Mouse (Mus musculus) cortical plate, adult 2 months (tissue): ENCODE data around the gene Plekha3.

Experiments
- CTCF ChIP-seq: fragments of 200-500 bp; IDR thresholded peaks from 2 replicates; pipeline ENCODE4 v1.5.1; 2011; ENCODE audit warnings: mild to moderate bottlenecking, control low read depth, low read length; ENCODE audit not compliant: insufficient read depth; ENCODE audit errors: extremely low read depth
- POLR2A ChIP-seq: fragments of 200-500 bp; IDR thresholded peaks from 2 replicates; pipeline ENCODE4 v1.6.1; 2011; ENCODE audit warnings: mild to moderate bottlenecking, low read length, control low read depth; ENCODE audit not compliant: insufficient read depth; ENCODE audit errors: extremely low read depth

GRCm38 (mm10) chr2:76655982-76656381, 19.1 kb upstream of the Plekha3 start:
- TF ChIP-seq CTCF (no peak), POLR2A (no peak)
